Mouse (Mus musculus): Measurements from ENCODE around the gene Rhpn2. TPM values are rescaled to one million over a fixed set of nuclear protein-coding genes. Genes with fewer than 3 reads are reported as not detected.
A peak's percentile ranks its signal among the peaks of the same experiment; 100 is the strongest.
"Not testable (repeated sequence)": the region's sequence is repeated elsewhere in the genome, so short reads cannot be mapped to it uniquely, and the experiment has no call there.

Gene Rhpn2
- polyA plus RNA-seq (2015; fragmentation: Nextera tagmentation; extraction: Ambion mirVana), result 5.3 and 6.0 TPM in 2 replicates

DNA sequence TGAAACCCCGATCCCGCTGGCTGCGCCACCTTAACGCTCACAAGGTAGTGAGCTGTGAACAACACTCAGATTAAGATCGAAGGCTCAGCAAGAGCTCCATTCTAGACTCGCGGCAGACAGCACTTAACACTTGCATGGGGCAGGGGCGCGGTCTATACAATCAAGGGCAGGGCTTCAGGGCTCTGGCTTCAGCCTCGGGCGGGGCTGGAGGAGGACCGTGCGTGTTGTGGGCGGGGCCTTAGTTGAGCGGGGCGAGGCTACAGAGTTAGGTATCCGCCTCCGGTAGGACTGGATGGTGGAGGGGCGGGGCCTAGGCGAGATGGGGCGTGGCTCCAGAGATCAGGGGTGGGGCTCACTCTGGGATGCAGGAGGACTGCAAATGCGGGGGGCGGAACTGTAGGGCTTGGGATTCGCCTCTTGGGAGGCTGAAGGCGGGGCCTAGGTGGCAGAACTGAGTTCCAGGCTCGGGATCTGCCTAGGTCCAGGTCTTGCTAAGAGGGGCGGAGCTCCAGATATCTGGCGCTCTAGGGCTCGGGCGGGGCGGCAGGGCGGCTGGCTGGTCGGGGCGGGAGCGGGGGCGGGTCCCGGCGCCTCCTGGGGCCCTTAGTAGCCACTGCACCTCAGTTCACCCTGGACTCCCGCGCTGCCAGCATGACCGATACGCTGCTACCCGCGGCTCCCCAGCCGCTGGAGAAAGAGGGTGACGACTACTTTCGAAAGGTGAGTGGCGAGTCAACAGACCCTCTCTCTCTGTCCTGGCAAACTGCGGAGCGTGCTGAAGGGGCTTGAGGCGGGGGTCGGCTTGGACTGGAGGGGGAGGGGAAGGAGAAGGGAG lies at the start of gene Rhpn2:
Gene Rhpn2 (plus strand): TSS at position 479 of the 835 bp plus-strand sequence.
- peak within 1 kb of the TSS; percentile 68 for H3K4me3 ChIP-seq
- no peaks in the 10 kb centered on the region for H3K9me3 ChIP-seq
- under 1% methylated on average over 52 of the region's 52 CpGs for WGBS
- H3K4me2 ChIP-seq, result peak within 1 kb of the TSS; percentile 99
- peaks cover 43% of the 10 kb centered on the region for H3K27me3 ChIP-seq (replicated peaks)
- peak; percentile 99 for ATAC-seq (ENCODE audit: extremely low read depth, insufficient number of reproducible peaks, low FRiP score, low TSS enrichment)
- H3K4me1 ChIP-seq, result peaks cover 18% of the 10 kb centered on the region
- peak within 1 kb of the TSS; percentile 49 for H3K27ac ChIP-seq (replicated peaks)
- no peaks in the 10 kb centered on the region for H3K36me3 ChIP-seq
- peak within 1 kb of the TSS; percentile 86 for H3K9ac ChIP-seq

DNA sequence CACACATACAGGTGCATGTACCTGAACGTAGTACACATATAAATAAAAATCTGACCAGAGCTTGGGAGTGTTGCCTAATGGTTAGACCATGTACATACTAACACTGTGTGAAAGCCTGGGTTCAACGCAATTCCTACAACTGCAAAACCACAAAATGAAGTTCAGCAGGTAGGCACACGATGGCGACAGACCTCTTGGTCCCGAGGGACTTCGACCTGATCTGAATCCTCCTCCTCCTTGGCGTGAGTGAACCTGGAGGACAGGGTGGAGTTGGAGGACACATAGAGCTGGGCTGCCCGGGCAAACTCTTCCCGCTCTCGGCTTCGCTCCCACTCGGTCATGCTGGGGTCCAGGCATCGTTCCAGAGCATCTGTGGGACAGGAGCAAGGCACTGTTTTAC lies 40.5 kb upstream of the Rhpn2 start:
- WGBS, result 93% methylated on average over 13 of the region's 13 CpGs
- peaks cover 97% of the 10 kb centered on the region for H3K36me3 ChIP-seq
- H3K27ac ChIP-seq (replicated peaks), result no peak overlapping the region

DNA sequence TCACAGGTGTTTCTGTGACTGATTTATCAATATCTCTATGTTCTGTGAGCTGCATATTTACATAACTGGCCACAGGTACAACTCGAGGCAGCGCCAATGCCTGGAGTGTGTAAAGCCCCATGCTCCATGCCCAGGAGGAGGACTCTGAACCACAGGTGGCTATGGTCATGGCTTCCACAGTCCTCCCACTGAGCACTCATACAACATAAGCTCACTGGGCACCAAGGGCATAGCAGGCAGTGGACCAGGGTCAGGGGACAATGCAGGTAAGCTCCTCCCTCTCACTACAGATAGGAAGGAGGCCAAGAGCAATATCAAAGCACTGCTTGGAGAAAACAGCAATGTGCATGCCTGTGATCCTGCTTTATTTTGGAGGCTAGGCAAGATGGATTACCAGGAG lies 38.3 kb upstream of the Rhpn2 start:
- 85% methylated on average over 2 of the region's 2 CpGs for WGBS
- Histone ChIP-seq H3K4me2 (no peak overlapping the region), H3K4me3 (no peak overlapping the region), H3K9ac (no peak overlapping the region), H3K27me3 (replicated peaks) (no peaks in the 10 kb centered on the region), H3K9me3 (no peaks in the 10 kb centered on the region), H3K4me1 (no peaks in the 10 kb centered on the region), H3K27ac (replicated peaks) (no peak overlapping the region), H3K36me3 (peaks cover 93% of the 10 kb centered on the region)
- no peak for ATAC-seq (ENCODE audit: extremely low read depth, insufficient number of reproducible peaks, low FRiP score, low TSS enrichment)

More for the DNA sequence above, 40.5 kb upstream of the Rhpn2 start:
- no peaks in the 10 kb centered on the region for H3K9me3 ChIP-seq
- no peak overlapping the region for H3K4me3 ChIP-seq
- H3K4me2 ChIP-seq, result no peak overlapping the region
- ATAC-seq (ENCODE audit: extremely low read depth, insufficient number of reproducible peaks, low FRiP score, low TSS enrichment), result no peak
- no peaks in the 10 kb centered on the region for H3K27me3 ChIP-seq (replicated peaks)
- no peaks in the 10 kb centered on the region for H3K4me1 ChIP-seq
- H3K9ac ChIP-seq, result no peak overlapping the region

DNA sequence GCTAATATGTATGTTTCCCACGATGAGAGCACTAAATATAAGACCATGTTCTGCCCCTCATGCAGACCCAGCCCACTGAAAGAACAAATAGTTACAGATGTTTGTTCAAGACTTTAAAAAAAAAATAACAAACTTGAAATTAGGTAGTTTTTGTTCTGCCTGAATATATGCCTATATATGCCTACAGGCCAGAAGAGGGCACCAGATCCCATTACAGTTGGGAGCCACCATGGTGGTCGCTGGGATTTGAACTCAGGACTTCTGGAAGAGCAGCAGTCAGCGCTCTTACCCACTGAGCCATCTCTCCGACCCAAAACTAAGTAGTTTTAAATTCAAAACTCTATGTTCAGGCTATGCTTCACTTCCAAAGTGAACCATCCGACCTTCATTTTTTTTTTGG lies 36.1 kb upstream of the Rhpn2 start:
- no peaks in the 10 kb centered on the region for H3K4me1 ChIP-seq
- peaks cover 93% of the 10 kb centered on the region for H3K36me3 ChIP-seq
- H3K9ac ChIP-seq, result no peak overlapping the region
- H3K27ac ChIP-seq (replicated peaks), result no peak overlapping the region
- no peaks in the 10 kb centered on the region for H3K27me3 ChIP-seq (replicated peaks)
- WGBS, result 90% methylated on average over 5 of the region's 5 CpGs
- H3K4me3 ChIP-seq, result no peak overlapping the region
- no peak overlapping the region for H3K4me2 ChIP-seq
- H3K9me3 ChIP-seq, result no peaks in the 10 kb centered on the region
- ATAC-seq (ENCODE audit: extremely low read depth, insufficient number of reproducible peaks, low FRiP score, low TSS enrichment), result no peak

DNA sequence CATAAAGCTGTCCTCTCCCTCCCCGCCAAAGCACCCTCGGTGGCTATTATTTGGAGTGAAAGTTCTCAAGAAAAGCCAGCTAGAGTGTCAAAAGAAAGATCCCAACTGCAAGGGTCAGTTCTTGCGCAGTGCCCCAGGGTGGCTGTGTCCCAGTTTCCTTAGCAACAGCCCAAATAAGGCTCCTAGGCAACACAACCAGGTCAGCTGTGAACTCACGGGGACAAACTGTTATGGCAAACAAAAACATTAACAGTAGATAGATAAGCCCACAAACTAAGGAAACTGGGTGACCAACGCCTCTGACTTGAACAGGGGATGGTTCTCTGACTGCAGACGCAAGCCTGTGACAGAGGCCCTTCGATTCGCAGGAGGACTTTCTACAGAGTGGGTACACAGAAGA lies 34.3 kb upstream of the Rhpn2 start:
- 71% methylated on average over 8 of the region's 8 CpGs for WGBS
- no peaks in the 10 kb centered on the region for H3K27me3 ChIP-seq (replicated peaks)
- H3K36me3 ChIP-seq, result peaks cover 92% of the 10 kb centered on the region
- H3K4me2 ChIP-seq, result no peak overlapping the region
- H3K9me3 ChIP-seq, result no peaks in the 10 kb centered on the region
- H3K27ac ChIP-seq (replicated peaks), result no peak overlapping the region
- H3K9ac ChIP-seq, result no peak overlapping the region
- no peaks in the 10 kb centered on the region for H3K4me1 ChIP-seq
- no peak overlapping the region for H3K4me3 ChIP-seq
- ATAC-seq (ENCODE audit: extremely low read depth, insufficient number of reproducible peaks, low FRiP score, low TSS enrichment), result no peak

DNA sequence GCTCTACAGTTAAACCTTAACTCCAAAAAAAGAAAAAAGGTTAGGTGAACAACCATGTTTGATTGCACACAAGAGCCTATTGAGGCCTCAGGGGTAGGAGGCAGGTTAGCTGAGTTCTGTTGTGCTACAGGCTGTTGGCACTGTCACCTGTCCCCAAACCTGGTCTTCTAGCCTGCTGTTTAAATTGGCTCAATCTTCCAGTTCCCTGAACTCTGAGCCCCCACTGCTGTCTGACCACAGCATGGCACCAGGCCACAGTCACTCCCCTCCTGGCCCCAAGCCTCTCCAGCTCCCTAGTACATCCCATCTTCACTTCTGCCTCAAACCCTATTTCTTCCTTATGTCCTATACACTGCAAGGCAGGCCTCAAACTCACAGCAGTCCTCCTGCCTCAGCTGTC lies 33.2 kb upstream of the Rhpn2 start:
- Histone ChIP-seq H3K27ac (replicated peaks) (no peak overlapping the region), H3K4me2 (no peak overlapping the region), H3K9me3 (no peaks in the 10 kb centered on the region), H3K4me3 (no peak overlapping the region), H3K9ac (no peak overlapping the region), H3K36me3 (peaks cover 92% of the 10 kb centered on the region), H3K27me3 (replicated peaks) (no peaks in the 10 kb centered on the region), H3K4me1 (no peaks in the 10 kb centered on the region)
- ATAC-seq (ENCODE audit: extremely low read depth, insufficient number of reproducible peaks, low FRiP score, low TSS enrichment), result no peak

DNA sequence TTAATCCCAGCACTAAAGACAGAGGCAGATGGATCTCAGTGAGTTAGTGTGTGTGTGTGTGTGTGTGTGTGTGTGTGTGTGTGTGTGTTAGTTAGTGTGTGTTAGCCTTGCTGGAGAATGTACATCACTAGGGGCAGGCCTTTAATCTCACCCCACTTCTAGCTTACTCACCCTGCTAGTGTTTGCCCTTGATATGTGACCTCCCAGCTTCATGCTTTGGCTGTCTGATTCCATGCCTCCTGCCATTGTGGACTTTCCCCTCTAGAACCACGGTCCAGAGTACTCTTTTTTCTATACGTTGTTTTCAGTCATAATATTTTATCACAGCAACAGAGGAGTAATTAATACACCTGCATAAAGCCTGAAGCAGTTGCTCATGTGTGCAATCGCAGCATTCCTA lies 22.8 kb upstream of the Rhpn2 start:
- H3K9me3 ChIP-seq, result no peaks in the 10 kb centered on the region
- peaks cover 50% of the 10 kb centered on the region for H3K36me3 ChIP-seq
- H3K27ac ChIP-seq (replicated peaks), result no peak overlapping the region
- H3K27me3 ChIP-seq (replicated peaks), result no peaks in the 10 kb centered on the region
- WGBS, result 85% methylated on average over 3 of the region's 3 CpGs
- H3K9ac ChIP-seq, result no peak overlapping the region
- no peak overlapping the region for H3K4me2 ChIP-seq
- no peak overlapping the region for H3K4me3 ChIP-seq
- no peaks in the 10 kb centered on the region for H3K4me1 ChIP-seq
- ATAC-seq (ENCODE audit: extremely low read depth, insufficient number of reproducible peaks, low FRiP score, low TSS enrichment), result no peak

DNA sequence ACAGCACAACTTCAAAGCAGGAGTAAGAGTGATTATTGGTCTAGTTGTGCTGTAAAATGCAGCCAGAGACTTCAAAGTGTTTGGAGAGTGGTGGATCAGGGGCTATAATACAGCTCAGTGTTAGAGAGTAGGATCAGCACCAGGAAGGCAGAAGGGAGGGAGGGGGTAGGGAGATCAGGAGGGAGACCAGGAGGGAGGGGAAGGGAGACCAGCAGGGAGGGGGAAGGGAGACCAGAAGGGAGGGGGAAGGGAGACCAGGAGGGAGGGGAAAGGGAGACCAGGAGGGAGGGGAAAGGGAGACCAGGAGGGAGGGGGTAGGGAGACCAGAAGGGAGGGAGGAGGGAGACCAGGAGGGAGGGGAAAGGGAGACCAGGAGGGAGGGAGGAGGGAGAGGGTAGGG lies 19.8 kb upstream of the Rhpn2 start:
- no peaks in the 10 kb centered on the region for H3K27me3 ChIP-seq (replicated peaks)
- no peaks in the 10 kb centered on the region for H3K9me3 ChIP-seq
- peaks cover 9% of the 10 kb centered on the region for H3K4me1 ChIP-seq
- no peak overlapping the region for H3K9ac ChIP-seq
- no peak overlapping the region for H3K27ac ChIP-seq (replicated peaks)
- ATAC-seq (ENCODE audit: extremely low read depth, insufficient number of reproducible peaks, low FRiP score, low TSS enrichment), result no peak
- peaks cover 21% of the 10 kb centered on the region for H3K36me3 ChIP-seq
- no peak overlapping the region for H3K4me2 ChIP-seq
- no peak overlapping the region for H3K4me3 ChIP-seq

DNA sequence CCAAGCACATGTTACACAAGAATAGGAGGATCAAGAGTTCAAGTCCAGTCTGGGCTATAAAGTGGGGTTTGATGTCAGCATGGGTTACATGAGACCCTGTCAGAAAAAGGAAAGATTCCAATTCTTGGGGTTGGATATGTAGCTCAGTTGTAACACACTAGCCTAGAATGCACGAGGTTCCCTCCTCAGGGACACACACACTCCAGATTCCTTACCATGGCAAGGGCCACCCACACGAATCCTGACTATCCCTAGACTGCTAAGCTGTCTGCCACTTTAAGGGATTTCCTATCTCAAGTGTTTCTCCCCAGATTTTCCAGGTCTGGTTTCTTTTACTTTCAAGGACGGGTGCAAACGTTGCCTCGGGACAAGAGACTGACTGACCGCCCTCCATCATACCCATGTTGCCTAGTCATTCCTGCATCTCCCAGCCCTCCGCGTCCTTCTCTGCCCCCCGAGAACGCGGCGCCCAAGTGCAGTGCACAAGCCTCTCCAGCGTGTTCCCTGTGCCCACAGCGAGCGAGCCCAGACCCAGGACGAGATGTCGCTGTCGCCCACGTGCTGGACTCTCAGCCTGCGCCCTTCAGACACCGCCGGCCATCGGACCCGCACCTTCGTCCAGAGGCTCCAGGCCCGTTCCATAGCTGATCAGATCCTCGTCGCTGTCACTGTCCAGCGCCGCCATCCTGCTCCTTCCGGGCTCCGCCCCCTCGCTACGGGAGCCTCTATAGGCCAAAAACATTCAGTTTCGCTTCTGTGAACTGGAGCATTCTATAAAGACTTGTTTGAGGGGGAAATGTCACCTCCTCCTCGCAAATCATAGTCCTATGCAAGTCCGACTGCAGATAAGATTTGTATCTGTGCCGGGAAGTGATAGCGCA lies 16.0 kb upstream of the Rhpn2 start, which contains the start of gene Gpatch1:
Gene Gpatch1 (minus strand): TSS at position 712 of the 881 bp plus-strand sequence.
- peaks cover 13% of the 10 kb centered on the region for H3K4me1 ChIP-seq
- H3K27me3 ChIP-seq (replicated peaks), result no peaks in the 10 kb centered on the region
- ATAC-seq (ENCODE audit: extremely low read depth, insufficient number of reproducible peaks, low FRiP score, low TSS enrichment), result peak; percentile 71; the same call in 1 of the 2 replicates
- no peaks in the 10 kb centered on the region for H3K36me3 ChIP-seq
- peak within 1 kb of the TSS; percentile 88 for H3K4me3 ChIP-seq
- peak within 1 kb of the TSS; percentile 85 for H3K4me2 ChIP-seq
- H3K9me3 ChIP-seq, result no peaks in the 10 kb centered on the region
- H3K27ac ChIP-seq (replicated peaks), result peak within 1 kb of the TSS; percentile 76
- peak within 1 kb of the TSS; percentile 91 for H3K9ac ChIP-seq
- WGBS, result under 1% methylated on average over 39 of the region's 39 CpGs

DNA sequence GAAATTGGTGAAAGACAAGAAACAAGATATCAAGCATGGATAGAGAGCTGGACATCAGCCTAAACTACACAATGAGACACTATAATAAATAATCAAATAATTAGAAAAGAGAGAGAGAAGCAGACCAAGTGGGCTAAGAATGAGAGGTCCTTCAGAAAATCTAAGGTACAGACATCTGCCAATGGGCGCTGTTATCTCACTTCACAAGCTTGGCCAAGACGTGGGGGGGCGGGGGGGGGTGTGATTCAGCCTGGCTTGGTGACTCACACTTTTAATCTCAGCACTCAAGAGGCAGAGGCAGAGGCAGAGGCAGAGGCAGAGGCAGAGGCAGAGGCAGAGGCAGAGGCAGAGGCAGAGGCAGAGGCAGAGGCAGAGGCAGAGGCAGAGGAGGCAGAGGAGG lies 14.7 kb upstream of the Rhpn2 start:
- H3K9me3 ChIP-seq; H3K27ac ChIP-seq (replicated peaks); H3K4me3 ChIP-seq; ATAC-seq (ENCODE audit: extremely low read depth, insufficient number of reproducible peaks, low FRiP score, low TSS enrichment); H3K36me3 ChIP-seq; H3K27me3 ChIP-seq (replicated peaks); H3K9ac ChIP-seq; H3K4me2 ChIP-seq: not testable (repeated sequence)
- H3K4me1 ChIP-seq, result peaks cover 15% of the 10 kb centered on the region
- 26% methylated on average over 3 of the region's 3 CpGs for WGBS

DNA sequence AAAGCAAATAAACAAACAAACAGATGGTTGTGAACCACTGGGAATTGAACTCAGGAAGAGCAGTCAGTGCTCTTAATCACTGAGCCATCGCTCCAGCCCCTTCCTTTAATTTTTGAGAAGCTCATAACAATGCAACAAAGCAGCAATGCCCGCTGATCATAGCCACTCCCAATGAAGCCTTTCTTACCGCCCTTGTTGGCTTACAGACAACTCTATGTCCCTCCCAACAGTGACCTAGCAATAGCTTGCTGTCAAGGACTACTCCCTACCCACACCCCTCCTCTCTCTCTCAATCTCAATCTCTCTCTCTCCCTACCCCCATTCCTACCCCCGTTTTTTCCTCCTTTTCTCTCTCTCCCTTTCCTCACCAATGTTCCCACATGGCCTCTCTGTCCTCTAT lies 14.2 kb upstream of the Rhpn2 start:
- Histone ChIP-seq H3K4me3 (no peak overlapping the region), H3K27me3 (replicated peaks) (no peaks in the 10 kb centered on the region), H3K36me3 (no peaks in the 10 kb centered on the region), H3K4me2 (no peak overlapping the region), H3K27ac (replicated peaks) (no peak overlapping the region), H3K9me3 (no peaks in the 10 kb centered on the region), H3K4me1 (peaks cover 15% of the 10 kb centered on the region), H3K9ac (no peak overlapping the region)
- WGBS, result 75% methylated on average over 4 of the region's 4 CpGs
- no peak for ATAC-seq (ENCODE audit: extremely low read depth, insufficient number of reproducible peaks, low FRiP score, low TSS enrichment)

All from heart, embryonic 13.5 days (tissue).